ENCODE assay signal across 20 mouse cellular contexts in the genomic region with DNA sequence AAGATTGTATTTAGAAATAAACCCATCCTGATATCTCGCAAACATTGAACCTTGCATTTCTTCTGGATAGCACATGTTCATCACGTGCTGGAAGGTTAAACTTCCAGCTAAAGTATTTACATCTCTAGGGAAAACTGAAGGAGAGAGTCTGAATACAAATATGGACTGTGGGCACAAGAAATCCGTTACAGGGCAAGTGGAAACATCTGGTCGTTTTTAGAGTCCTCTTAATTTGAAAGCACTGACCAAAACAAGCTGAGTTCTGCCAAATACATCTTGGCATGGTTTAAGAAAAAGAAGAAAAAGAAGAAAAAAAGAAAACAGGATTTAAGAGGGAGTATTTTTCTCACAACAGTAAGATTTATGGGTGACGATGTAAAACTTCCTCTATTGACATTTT. TPM values are rescaled to one million over a fixed set of nuclear protein-coding genes. Genes with fewer than 3 reads are reported as not detected.
DNase-seq lines count a peak whose midpoint lies in the region; ATAC-seq lines count a peak whose summit lies in the region.
"Had no signal": no experiment of that assay in that cellular context is flagged by ENCODE, and none has a peak within 500 bp of the region (broad histone marks: within the 10 kb centered on the region; RNA-seq: fewer than 3 reads in every experiment).

No protein-coding gene starts in this region.

- 59% methylated on average over 5 of the region's 5 CpGs for WGBS in hindbrain, embryonic 14.5 days
- WGBS in hindbrain, embryonic 10.5 days, result 63% methylated on average over 5 of the region's 5 CpGs
- 65% methylated on average over 5 of the region's 5 CpGs for WGBS in midbrain, embryonic 16.5 days
- WGBS in midbrain, embryonic 11.5 days, result 72% methylated on average over 5 of the region's 5 CpGs
- WGBS in hindbrain, embryonic 16.5 days, result 64% methylated on average over 5 of the region's 5 CpGs

- H3K4me3 ChIP-seq in hindbrain, embryonic 14.5 days (replicated peaks; ENCODE audit: low read length), result peak overlapping the region; percentile 74; the same call in 1 of the 2 replicates
- H3K4me3 ChIP-seq in hindbrain, embryonic 10.5 days, result no peak overlapping the region
- H3K4me3 ChIP-seq in midbrain, embryonic 16.5 days (ENCODE audit: low read depth, low read length), result peak overlapping the region; percentile 4; the same call in 1 of the 2 replicates
- no peak overlapping the region for H3K4me3 ChIP-seq in midbrain, embryonic 11.5 days (ENCODE audit: low read depth, low read length)
- H3K4me3 ChIP-seq in hindbrain, embryonic 16.5 days (ENCODE audit: low read length), result peak overlapping the region; percentile 11
- H3K4me3 ChIP-seq: forebrain, embryonic 13.5 days; heart, embryonic 12.5 days; lung, embryonic 15.5 days; megakaryocyte, embryonic 14.5 days had no signal

- H3K9me3 ChIP-seq in hindbrain, embryonic 14.5 days (ENCODE audit: control insufficient read depth, low read length), result no peaks in the 10 kb centered on the region
- no peaks in the 10 kb centered on the region for H3K9me3 ChIP-seq in hindbrain, embryonic 10.5 days
- H3K9me3 ChIP-seq in midbrain, embryonic 16.5 days (replicated peaks; ENCODE audit: control insufficient read depth, low read length, poor library complexity, severe bottlenecking), result no peaks in the 10 kb centered on the region
- no peaks in the 10 kb centered on the region for H3K9me3 ChIP-seq in midbrain, embryonic 11.5 days (ENCODE audit: control insufficient read depth, low read length)
- H3K9me3 ChIP-seq in hindbrain, embryonic 16.5 days (ENCODE audit: control insufficient read depth, low read length), result no peaks in the 10 kb centered on the region
- H3K9me3 ChIP-seq: forebrain, embryonic 13.5 days; heart, embryonic 12.5 days; lung, embryonic 15.5 days had no signal

- H3K4me1 ChIP-seq in hindbrain, embryonic 14.5 days (replicated peaks; ENCODE audit: control insufficient read depth, insufficient read depth, low read length), result 0 out of 2 replicates have a peak, but pooled peaks cover 10% of the 10 kb centered on the region
- H3K4me1 ChIP-seq in hindbrain, embryonic 10.5 days (replicated peaks), result peaks cover 37% of the 10 kb centered on the region
- H3K4me1 ChIP-seq in midbrain, embryonic 16.5 days (ENCODE audit: control insufficient read depth, insufficient read depth, low read length), result peaks cover 2% of the 10 kb centered on the region; the same call in 1 of the 2 replicates
- H3K4me1 ChIP-seq in midbrain, embryonic 11.5 days (ENCODE audit: control insufficient read depth, insufficient read depth, low read length), result peaks cover 7% of the 10 kb centered on the region
- H3K4me1 ChIP-seq in hindbrain, embryonic 16.5 days (ENCODE audit: control insufficient read depth, insufficient read depth, low read depth, low read length), result no peaks in the 10 kb centered on the region; the same call in 1 of the 2 replicates

- no peak for DNase-seq in hindbrain, embryonic 14.5 days (ENCODE audit: low spot score)
- DNase-seq in hindbrain, embryonic 10.5 days (ENCODE audit: low spot score), result no peak
- DNase-seq in midbrain, embryonic 11.5 days (ENCODE audit: low spot score, missing footprints), result no peak
- DNase-seq in skeletal muscle tissue, adult 2 months (ENCODE audit: low read depth, low spot score), result peak; percentile 19
- no peak for DNase-seq in MN1 (ENCODE audit: low spot score)
- DNase-seq: adrenal gland, postnatal 25 days; cerebellum, adult 9-11 months; gastrocnemius, postnatal 14 days; heart, adult 18-20 months; heart, postnatal 10 days; lung, postnatal 36 days had no signal

- no peak for ATAC-seq in hindbrain, embryonic 14.5 days (ENCODE audit: low FRiP score)
- no peak for ATAC-seq in midbrain, embryonic 16.5 days
- no peak for ATAC-seq in midbrain, embryonic 11.5 days (ENCODE audit: low FRiP score)
- ATAC-seq in hindbrain, embryonic 16.5 days, result no peak
- ATAC-seq: forebrain, embryonic 13.5 days; intestine, postnatal 0 days had no signal

- peaks cover 20% of the 10 kb centered on the region; the same call in 1 of the 2 replicates for H3K27me3 ChIP-seq in hindbrain, embryonic 14.5 days (ENCODE audit: control insufficient read depth, insufficient read depth, low read length)
- peaks cover 50% of the 10 kb centered on the region for H3K27me3 ChIP-seq in hindbrain, embryonic 10.5 days (ENCODE audit: insufficient read depth, poor library complexity, severe bottlenecking)
- H3K27me3 ChIP-seq in midbrain, embryonic 16.5 days (ENCODE audit: control insufficient read depth, insufficient read depth, low read depth, low read length), result 0 out of 2 replicates have a peak, but pooled peaks cover 3% of the 10 kb centered on the region
- H3K27me3 ChIP-seq in midbrain, embryonic 11.5 days (ENCODE audit: control insufficient read depth, insufficient read depth, low read length), result peaks cover 31% of the 10 kb centered on the region
- H3K27me3 ChIP-seq in hindbrain, embryonic 16.5 days (replicated peaks; ENCODE audit: control insufficient read depth, insufficient read depth, low read length), result peaks cover 2% of the 10 kb centered on the region

- H3K27ac ChIP-seq in hindbrain, embryonic 14.5 days, result no peak overlapping the region
- H3K27ac ChIP-seq in hindbrain, embryonic 10.5 days, result no peak overlapping the region
- no peak overlapping the region for H3K27ac ChIP-seq in midbrain, embryonic 16.5 days (ENCODE audit: low read length)
- no peak overlapping the region for H3K27ac ChIP-seq in midbrain, embryonic 11.5 days (ENCODE audit: low read depth, low read length)
- H3K27ac ChIP-seq in hindbrain, embryonic 16.5 days (ENCODE audit: low read depth, low read length), result no peak overlapping the region
- H3K27ac ChIP-seq: forebrain, embryonic 13.5 days; liver, embryonic 14.5 days; lung, embryonic 15.5 days; stomach, postnatal 0 days had no signal

- H3K4me2 ChIP-seq in hindbrain, embryonic 14.5 days (replicated peaks), result peak overlapping the region; percentile 84
- H3K4me2 ChIP-seq in midbrain, embryonic 16.5 days (ENCODE audit: low read length), result peak overlapping the region; percentile 89
- H3K4me2 ChIP-seq in midbrain, embryonic 11.5 days, result no peak overlapping the region
- peak overlapping the region; percentile 79 for H3K4me2 ChIP-seq in hindbrain, embryonic 16.5 days (ENCODE audit: low read length)
- H3K4me2 ChIP-seq: forebrain, embryonic 13.5 days; heart, embryonic 12.5 days; lung, embryonic 15.5 days had no signal

- no peaks in the 10 kb centered on the region for H3K36me3 ChIP-seq in hindbrain, embryonic 14.5 days (replicated peaks; ENCODE audit: control insufficient read depth, insufficient read depth)
- H3K36me3 ChIP-seq in hindbrain, embryonic 10.5 days, result no peaks in the 10 kb centered on the region
- H3K36me3 ChIP-seq in midbrain, embryonic 16.5 days (ENCODE audit: control insufficient read depth, insufficient read depth, low read length), result no peaks in the 10 kb centered on the region
- no peaks in the 10 kb centered on the region for H3K36me3 ChIP-seq in midbrain, embryonic 11.5 days (ENCODE audit: control insufficient read depth, insufficient read depth, low read length)
- H3K36me3 ChIP-seq in hindbrain, embryonic 16.5 days (ENCODE audit: control insufficient read depth, insufficient read depth, low read length), result no peaks in the 10 kb centered on the region
- H3K36me3 ChIP-seq: heart, embryonic 12.5 days; lung, embryonic 15.5 days had no signal

- no peak overlapping the region for H3K9ac ChIP-seq in hindbrain, embryonic 14.5 days
- no peak overlapping the region for H3K9ac ChIP-seq in midbrain, embryonic 16.5 days (ENCODE audit: low read depth, low read length)
- H3K9ac ChIP-seq in midbrain, embryonic 11.5 days (ENCODE audit: low read length), result no peak overlapping the region
- no peak overlapping the region for H3K9ac ChIP-seq in hindbrain, embryonic 16.5 days (ENCODE audit: low read depth, low read length)
- H3K9ac ChIP-seq: forebrain, embryonic 13.5 days; heart, embryonic 12.5 days; liver, embryonic 14.5 days; lung, embryonic 15.5 days had no signal

RNA-seq across cellular contexts. Expression of a gene that starts 3.9 kb away (rescaled TPM):
- polyA plus RNA-seq in hindbrain, embryonic 14.5 days (2014; fragmentation: Nextera tagmentation; extraction: Ambion mirVana), result 7.7 and 9.5 TPM in 2 replicates
- 0.90 and 0.98 TPM in 2 replicates for polyA plus RNA-seq in hindbrain, embryonic 10.5 days (2016; fragmentation: Nextera tagmentation; extraction: Ambion mirVana)
- 6.7 and 7.8 TPM in 2 replicates for polyA plus RNA-seq in midbrain, embryonic 16.5 days (2015; fragmentation: Nextera tagmentation; extraction: Ambion mirVana)
- 0.63 and 0.69 TPM in 2 replicates for polyA plus RNA-seq in midbrain, embryonic 11.5 days (2014; fragmentation: Nextera tagmentation; extraction: Ambion mirVana)
- polyA plus RNA-seq in hindbrain, embryonic 16.5 days (2015; fragmentation: Nextera tagmentation; extraction: Ambion mirVana), result 8.0 and 8.4 TPM in 2 replicates
- polyA plus RNA-seq: heart, embryonic 12.5 days had no signal

Comparison
In these comparisons a context has a peak if more than half of its experiments do, and no peak if none do; other contexts are left out.
1. H3K4me3 ChIP-seq: peak in hindbrain, embryonic 14.5 days (single experiment), midbrain, embryonic 16.5 days (single experiment) and hindbrain, embryonic 16.5 days (single experiment); none in hindbrain, embryonic 10.5 days (single experiment) and midbrain, embryonic 11.5 days (single experiment).